Mouse (Mus musculus) left cerebral cortex, adult 2 months (tissue): Measurements from ENCODE around the gene Mterf4. TPM values are rescaled to one million over a fixed set of nuclear protein-coding genes. Genes with fewer than 3 reads are reported as not detected.

Experiments used
- DNase-seq, 2 experiments: peaks; one replicate each; pipeline ENCODE4 v3.0.0; 2021 to 2022; ENCODE audit warnings: low spot score in 2 of 2, mixed read lengths in 1 of 2; ENCODE audit errors: extremely low spot score in 1 of 2
- H3K27ac ChIP-seq: fragments of 200-600 bp; 2 replicates; pipeline ENCODE4 v1.8.1; 2022
- H3K4me3 ChIP-seq: fragments of 200-600 bp; 2 replicates; pipeline ENCODE4 v1.8.1; 2022
- CTCF ChIP-seq: fragments of 200-600 bp; IDR thresholded peaks from 2 replicates; pipeline ENCODE4 v1.8.1; 2022; ENCODE audit warnings: antibody characterized with exemption, mild to moderate bottlenecking, moderate library complexity
- intact Hi-C: fragments of 180-260 bp; cut with DNase I; formaldehyde crosslinking; loops from one replicate; pipeline ENCODE4 v1.15.1; 2025
- total RNA-seq, 2 experiments: library from RNA; stranded (reverse); gene quantifications; 2 replicates each; pipeline ENCODE4 v1.2.3; 2021

Mterf4 gene
- total RNA-seq, 2 experiments from 2014 or later: 17.3 to 20.8 TPM

- intact Hi-C loops: no loop called here
- no peak for DNase-seq
- Histone ChIP-seq H3K27ac (no peak overlapping the region), H3K4me3 (no peak overlapping the region)
- TF ChIP-seq CTCF: no peak
Measured at GRCm38 (mm10) chr1:93292006-93292405, 13.7 kb downstream of the Mterf4 start.

GRCm38 (mm10) chr1:93291591-93291990 is 14.1 kb downstream of the Mterf4 start:
- intact Hi-C loops: no loop called here
- no peak for TF ChIP-seq CTCF
- no peak for DNase-seq
- Histone ChIP-seq H3K27ac (no peak overlapping the region), H3K4me3 (no peak overlapping the region)

GRCm38 (mm10) chr1:93290956-93291355 is 14.8 kb downstream of the Mterf4 start:
- DNase-seq: no peak
- intact Hi-C loops: no loop called here
- H3K27ac ChIP-seq: no peak overlapping the region
- no peak for TF ChIP-seq CTCF
- no peak overlapping the region for H3K4me3 ChIP-seq

- intact Hi-C loops: no loop called here
- no peak for DNase-seq
- TF ChIP-seq CTCF: no peak
- Histone ChIP-seq H3K27ac (no peak overlapping the region), H3K4me3 (no peak overlapping the region)
Measured at GRCm38 (mm10) chr1:93289678-93290214, 16.0 kb downstream of the Mterf4 start.

- TF ChIP-seq CTCF: no peak
- intact Hi-C loops: no loop called here
- H3K4me3 ChIP-seq: no peak overlapping the region
- DNase-seq: no peak
- H3K27ac ChIP-seq: no peak overlapping the region
Measured at GRCm38 (mm10) chr1:93277041-93277440, 28.7 kb downstream of the Mterf4 start.

- TF ChIP-seq CTCF: no peak
- no peak overlapping the region for H3K4me3 ChIP-seq
- H3K27ac ChIP-seq: no peak overlapping the region
- DNase-seq: no peak
- intact Hi-C loops: no loop called here
Measured at GRCm38 (mm10) chr1:93275561-93275960, 30.2 kb downstream of the Mterf4 start.

- intact Hi-C loops: no loop called here
- no peak for TF ChIP-seq CTCF
- Histone ChIP-seq H3K27ac (no peak overlapping the region), H3K4me3 (no peak overlapping the region)
- no peak for DNase-seq
Measured at GRCm38 (mm10) chr1:93272409-93272821, 33.3 kb downstream of the Mterf4 start.

- no peak overlapping the region for H3K4me3 ChIP-seq
- no peak overlapping the region for H3K27ac ChIP-seq
- intact Hi-C loops: no loop called here
- DNase-seq: no peak
- no peak for TF ChIP-seq CTCF
Measured at GRCm38 (mm10) chr1:93271751-93272150, 34.0 kb downstream of the Mterf4 start.

GRCm38 (mm10) chr1:93270516-93271240 is 35.0 kb downstream of the Mterf4 start:
- H3K4me3 ChIP-seq: no peak overlapping the region
- DNase-seq: no peak
- intact Hi-C loops: no loop called here
- no peak for TF ChIP-seq CTCF
- H3K27ac ChIP-seq: no peak overlapping the region

- intact Hi-C loops: no loop called here
- H3K27ac ChIP-seq: no peak overlapping the region
- no peak for TF ChIP-seq CTCF
- no peak overlapping the region for H3K4me3 ChIP-seq
- DNase-seq: no peak
Measured at GRCm38 (mm10) chr1:93268246-93268645, 37.5 kb downstream of the Mterf4 start.

- H3K27ac ChIP-seq: no peak overlapping the region
- no peak overlapping the region for H3K4me3 ChIP-seq
- TF ChIP-seq CTCF: no peak
- no peak for DNase-seq
- intact Hi-C loops: no loop called here
Measured at GRCm38 (mm10) chr1:93267207-93267606, 38.5 kb downstream of the Mterf4 start.

- Histone ChIP-seq H3K27ac (no peak overlapping the region), H3K4me3 (no peak overlapping the region)
- no peak for TF ChIP-seq CTCF
- DNase-seq: no peak
- intact Hi-C loops: no loop called here
Measured at GRCm38 (mm10) chr1:93257560-93257959, 48.2 kb downstream of the Mterf4 start.

GRCm38 (mm10) chr1:93255761-93256160 is 50.0 kb downstream of the Mterf4 start:
- Histone ChIP-seq H3K27ac (no peak overlapping the region), H3K4me3 (no peak overlapping the region)
- TF ChIP-seq CTCF: no peak
- intact Hi-C loops: no loop called here
- DNase-seq: no peak
